Mouse (Mus musculus): ENCODE results near the gene Gm9821.
A peak's percentile ranks its signal among the peaks of the same experiment; 100 is the strongest.

DNA sequence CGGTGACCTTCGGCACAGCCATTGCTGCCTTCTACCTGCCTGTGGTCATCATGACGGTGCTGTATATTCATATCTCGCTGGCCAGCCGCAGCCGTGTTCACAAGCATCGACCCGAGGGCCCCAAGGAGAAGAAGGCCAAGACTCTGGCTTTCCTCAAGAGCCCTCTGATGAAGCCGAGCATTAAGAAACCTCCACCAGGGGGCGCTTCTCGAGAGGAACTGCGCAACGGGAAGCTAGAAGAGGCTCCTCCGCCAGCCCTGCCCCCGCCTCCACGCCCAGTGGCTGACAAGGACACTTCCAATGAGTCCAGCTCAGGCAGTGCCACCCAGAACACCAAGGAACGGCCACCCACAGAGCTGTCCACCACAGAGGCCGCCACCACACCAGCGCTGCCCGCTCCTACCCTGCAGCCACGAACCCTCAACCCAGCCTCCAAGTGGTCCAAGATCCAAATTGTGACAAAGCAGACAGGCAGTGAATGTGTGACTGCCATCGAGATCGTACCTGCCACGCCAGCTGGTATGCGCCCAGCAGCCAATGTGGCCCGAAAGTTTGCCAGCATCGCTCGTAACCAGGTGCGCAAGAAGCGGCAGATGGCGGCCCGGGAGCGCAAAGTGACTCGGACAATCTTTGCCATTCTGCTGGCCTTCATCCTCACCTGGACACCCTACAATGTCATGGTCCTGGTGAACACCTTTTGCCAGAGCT is 17.5 kb upstream of the Gm9821 start:
- TF ChIP-seq POLR2A (IDR thresholded peaks at IDR 0.05; ENCODE audit: extremely low read depth, insufficient read depth, low read length) = no peak
- TF ChIP-seq CTCF (IDR thresholded peaks at IDR 0.05; ENCODE audit: low read depth, low read length) = peak; percentile 64

Data from liver, adult 2 months (tissue).